Mouse (Mus musculus) urinary bladder, postnatal 25 days (tissue): ENCODE results near the gene Thsd7b.
"Not testable (repeated sequence)": the region's sequence is repeated elsewhere in the genome, so short reads cannot be mapped to it uniquely, and the experiment has no call there.

ENCODE experiments used
- DNase-seq: peaks from one replicate; pipeline ENCODE4 v3.0.0; 2022; ENCODE audit warnings: low spot score

Gene Thsd7b

GRCm38 (mm10) chr1:129644252-129644861, 371.3 kb downstream of the Thsd7b start:
- DNase-seq: no peak

GRCm38 (mm10) chr1:129651448-129651847, 378.3 kb downstream of the Thsd7b start:
- DNase-seq: not testable (repeated sequence)

DNA sequence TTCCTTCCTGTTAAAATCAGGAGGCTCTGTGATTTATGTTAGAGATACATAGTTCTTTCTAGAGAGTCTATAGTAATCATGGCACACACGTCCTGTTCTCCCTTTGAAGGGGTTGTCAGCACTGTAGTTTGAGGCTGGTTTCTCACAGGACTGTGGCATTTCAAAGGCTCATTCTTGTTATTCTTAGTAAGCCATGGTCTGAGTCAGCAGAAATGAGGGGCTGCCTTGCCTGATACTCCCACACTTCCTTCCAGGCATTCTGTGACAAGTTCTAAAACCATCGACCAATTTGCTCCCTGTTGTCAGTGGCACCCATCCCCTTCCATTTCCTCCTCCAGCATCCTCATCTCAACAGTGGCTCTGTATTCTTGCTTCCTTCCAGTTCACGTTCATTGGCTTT, 384.9 kb downstream of the Thsd7b start:
- DNase-seq: no peak

- DNase-seq: no peak
Measured at GRCm38 (mm10) chr1:129675878-129676277, 402.8 kb downstream of the Thsd7b start.

- no peak for DNase-seq
Measured at GRCm38 (mm10) chr1:129678851-129679250, 405.7 kb downstream of the Thsd7b start.

GRCm38 (mm10) chr1:129705701-129706100, 432.6 kb downstream of the Thsd7b start:
- DNase-seq: no peak

DNA sequence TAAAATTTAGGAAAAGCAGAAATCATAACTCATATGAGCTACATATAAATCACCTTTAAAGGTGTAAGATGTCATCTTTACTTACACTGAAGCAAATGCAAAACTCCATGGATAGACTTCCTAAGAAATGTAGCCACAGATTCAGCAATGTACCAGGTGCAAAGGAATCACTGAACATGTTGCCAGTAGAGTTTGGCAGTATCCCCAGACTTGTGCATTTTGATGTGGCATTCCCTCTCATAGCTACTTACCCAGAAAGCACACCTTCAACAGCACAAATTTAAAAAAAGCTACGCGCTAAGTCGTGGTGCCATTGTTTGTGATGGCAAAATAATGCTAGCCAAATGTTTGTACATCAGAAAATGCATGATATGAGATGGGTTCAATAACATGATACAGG, 439.6 kb downstream of the Thsd7b start:
- DNase-seq: no peak

DNA sequence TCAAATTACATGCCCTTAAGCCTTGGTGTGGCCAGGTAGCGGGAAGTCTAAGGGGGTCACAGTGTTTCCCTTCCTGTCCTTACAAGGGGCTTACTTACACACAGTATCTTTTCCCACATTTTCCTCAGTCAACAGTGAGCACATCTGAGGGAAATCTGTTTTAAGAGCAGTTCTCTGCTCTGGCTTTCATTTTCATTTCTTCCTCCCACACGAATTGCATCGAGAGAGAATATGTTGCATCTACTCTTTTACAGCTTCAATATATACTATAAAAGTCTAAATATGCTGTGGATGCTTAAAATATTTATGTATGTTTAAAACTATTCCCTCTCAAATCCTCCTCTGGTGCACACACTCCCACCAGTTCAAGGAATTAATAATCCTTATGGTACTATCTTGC, 440.5 kb downstream of the Thsd7b start:
- no peak for DNase-seq

DNA sequence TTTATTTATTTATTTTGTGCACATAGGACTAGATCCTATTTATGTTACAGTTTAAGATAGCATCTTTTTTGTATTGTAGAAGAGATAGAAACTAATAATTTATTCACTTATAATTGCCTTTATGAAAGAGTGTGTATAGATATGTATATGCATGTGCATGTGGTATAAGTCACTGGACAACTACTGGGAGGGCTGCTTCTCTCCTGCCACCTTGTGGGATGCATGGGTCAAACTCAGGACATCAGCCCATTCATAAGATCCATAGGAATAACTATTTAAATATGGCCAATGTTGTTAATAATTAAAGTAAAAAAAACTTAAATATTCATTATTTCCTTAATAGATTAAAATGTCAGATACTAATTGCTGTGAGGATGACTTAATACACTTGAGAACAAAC, 446.5 kb downstream of the Thsd7b start:
- DNase-seq: no peak

DNA sequence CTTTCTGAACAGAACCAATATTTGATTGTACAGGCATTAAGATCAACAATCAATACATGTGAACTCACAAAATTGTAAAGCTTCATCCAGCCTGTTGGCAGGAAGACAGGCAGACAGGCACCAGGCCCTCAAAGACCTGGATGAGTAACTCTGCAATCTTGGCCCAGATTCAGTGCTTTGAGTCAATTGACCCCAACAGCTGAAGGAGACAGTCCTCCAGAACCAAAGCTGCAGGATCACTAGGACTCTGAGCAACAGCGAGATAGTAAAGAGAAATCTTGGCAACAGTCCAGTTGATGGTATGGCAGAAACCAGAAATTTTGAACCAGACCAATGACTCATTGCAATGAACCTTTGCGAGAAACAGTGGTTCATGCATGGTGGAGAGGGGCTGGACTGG, 458.9 kb downstream of the Thsd7b start:
- no peak for DNase-seq

DNA sequence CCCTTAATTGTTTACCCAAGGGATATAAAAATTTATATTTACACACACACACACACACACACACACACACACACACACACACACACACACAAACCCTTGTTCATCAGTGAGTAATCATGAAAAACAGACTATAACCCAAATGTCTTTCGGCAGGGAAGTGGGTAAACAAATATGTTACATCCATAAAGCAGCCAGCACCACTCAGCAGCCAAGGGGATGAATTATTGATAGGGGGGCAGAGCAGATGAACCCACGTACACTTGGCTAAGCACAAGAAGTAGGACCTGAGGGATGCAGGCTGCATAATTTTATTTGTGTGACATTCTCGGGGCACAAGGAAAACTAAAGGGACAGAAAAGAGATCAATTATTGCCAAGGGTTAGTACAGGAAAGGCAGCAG, 474.5 kb downstream of the Thsd7b start:
- DNase-seq: no peak

DNA sequence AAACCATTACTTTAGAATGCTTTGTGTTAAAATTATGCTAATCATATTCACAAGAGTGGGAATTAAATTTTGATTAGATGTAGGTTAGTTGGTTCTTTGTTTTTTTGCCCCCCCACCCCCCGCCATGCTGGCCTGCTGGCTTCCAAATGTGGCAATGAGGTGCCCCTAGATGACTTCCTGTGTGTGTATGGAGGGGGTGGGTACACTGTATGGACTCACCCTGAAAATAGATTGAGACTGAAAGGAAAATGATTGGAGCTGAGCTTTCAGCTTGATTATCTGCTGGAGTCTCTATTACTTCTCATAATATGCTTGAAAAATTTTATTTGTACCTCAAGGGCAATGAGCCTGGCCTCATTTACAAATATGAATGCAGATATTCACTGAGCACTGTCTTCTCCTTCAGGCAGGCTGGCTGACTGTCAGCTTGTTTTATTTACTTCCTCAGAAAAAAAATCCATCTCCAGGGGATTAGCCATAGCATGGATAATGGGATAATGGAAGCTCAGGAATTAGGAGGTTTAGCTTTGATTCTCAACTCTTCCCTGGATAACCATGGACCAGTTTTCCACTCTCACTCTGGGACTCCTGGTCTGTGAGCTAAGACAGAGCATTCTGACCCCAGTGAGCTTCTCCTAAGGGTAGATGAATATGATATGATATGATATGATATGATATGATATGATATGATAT, 483.6 kb downstream of the Thsd7b start:
- no peak for DNase-seq

- no peak for DNase-seq
Measured at GRCm38 (mm10) chr1:129759003-129759402, 485.9 kb downstream of the Thsd7b start.

- no peak for DNase-seq
Measured at GRCm38 (mm10) chr1:129761234-129761633, 488.1 kb downstream of the Thsd7b start.

- DNase-seq: no peak
Measured at GRCm38 (mm10) chr1:129764748-129765147, 491.6 kb downstream of the Thsd7b start.

DNA sequence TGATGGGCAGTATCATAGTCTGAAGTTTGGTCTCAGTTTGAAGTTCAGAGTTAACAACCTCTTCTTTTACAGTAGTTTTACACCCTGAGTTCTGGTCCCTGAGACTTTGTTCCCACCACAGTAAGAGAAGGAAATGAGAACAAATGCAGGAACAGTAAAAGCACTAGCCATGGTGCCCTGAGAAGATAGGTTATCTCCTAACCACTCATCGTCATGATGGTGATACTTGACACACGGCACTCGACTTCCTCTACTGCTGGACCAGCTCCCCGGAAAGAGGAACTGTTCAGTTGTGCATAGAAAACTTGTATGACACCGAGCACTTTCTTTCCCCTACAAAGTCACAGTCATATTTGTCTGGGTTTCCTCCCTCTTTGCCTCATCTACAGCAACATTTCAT, 504.0 kb downstream of the Thsd7b start:
- DNase-seq: no peak

DNA sequence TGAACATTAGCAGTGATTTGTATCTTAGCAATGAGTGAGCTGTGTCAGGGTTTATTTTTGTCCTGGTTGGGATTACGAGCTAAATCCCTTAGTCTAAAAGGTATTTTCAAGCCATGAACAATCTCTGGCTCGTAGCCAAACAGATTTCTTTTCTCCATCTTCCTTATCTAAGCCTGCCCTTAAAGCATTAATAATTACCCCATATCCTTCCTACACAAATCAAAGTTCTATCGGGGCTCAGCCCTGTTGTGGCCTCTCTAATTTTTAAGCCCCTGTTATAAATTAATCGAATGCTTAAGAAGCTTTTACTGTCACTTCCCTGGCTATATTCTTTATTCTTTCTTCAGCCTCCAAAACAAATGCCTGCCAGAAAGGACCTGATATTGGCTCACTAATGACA, 506.4 kb downstream of the Thsd7b start:
- DNase-seq: no peak

DNA sequence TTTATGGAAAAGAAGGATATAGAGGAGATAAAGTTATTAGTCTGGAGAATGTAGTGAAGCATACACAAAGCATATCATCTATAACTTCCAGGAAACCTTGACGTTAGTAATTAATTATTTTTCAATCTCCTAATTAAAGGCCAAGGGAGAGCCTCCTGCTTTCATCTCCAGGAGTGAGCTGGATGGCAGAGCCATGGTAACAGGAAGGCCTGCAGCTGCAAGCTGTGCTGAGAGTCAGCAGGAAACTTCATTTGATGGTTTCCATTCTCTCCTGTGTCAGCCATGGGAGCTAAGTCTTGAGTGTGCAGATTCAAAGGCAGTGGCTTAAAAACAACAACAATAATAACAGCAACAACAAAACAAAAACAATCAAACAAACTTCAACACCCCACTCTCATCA, 507.5 kb downstream of the Thsd7b start:
- no peak for DNase-seq

- DNase-seq: no peak
Measured at GRCm38 (mm10) chr1:129798519-129798918, 525.4 kb downstream of the Thsd7b start.

- no peak for DNase-seq
Measured at GRCm38 (mm10) chr1:129826927-129827326, 553.8 kb downstream of the Thsd7b start.

GRCm38 (mm10) chr1:129837324-129837723, 564.2 kb downstream of the Thsd7b start:
- DNase-seq: no peak

DNA sequence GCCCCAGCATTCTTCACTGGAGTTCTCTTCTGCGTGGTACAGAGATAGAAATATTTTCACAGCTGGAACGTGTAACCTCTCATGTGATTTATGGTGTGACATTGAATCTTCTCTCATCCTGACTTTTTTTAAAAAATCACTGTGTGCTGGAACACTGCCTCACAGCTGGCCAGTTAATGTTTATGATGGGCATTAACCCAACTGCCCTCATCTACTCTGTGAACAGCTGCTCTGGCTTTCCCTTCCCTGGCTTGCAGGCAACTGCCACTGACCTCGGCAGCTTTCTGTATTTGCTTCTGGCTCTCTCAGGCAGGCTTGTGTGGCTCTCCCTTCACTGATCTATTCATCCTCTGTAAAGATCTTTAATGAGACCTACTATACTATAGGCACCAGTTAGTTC, 564.7 kb downstream of the Thsd7b start:
- DNase-seq: no peak

GRCm38 (mm10) chr1:129838486-129838885, 565.4 kb downstream of the Thsd7b start:
- no peak for DNase-seq

GRCm38 (mm10) chr1:129843416-129843815, 570.3 kb downstream of the Thsd7b start:
- DNase-seq: no peak
